Mouse (Mus musculus) lung, adult 2 months (tissue): ENCODE measurements around the gene Nrbp1. TPM values are rescaled to one million over a fixed set of nuclear protein-coding genes. Genes with fewer than 3 reads are reported as not detected.

Experiments
- DNase-seq: peaks from one replicate; pipeline ENCODE4 v3.0.0; 2022
- H3K4me1 ChIP-seq: fragments of 200-500 bp; 2 replicates; pipeline ENCODE4 v1.6.1; 2011; ENCODE audit warnings: low read length; ENCODE audit not compliant: control insufficient read depth, insufficient read depth
- H3K4me3 ChIP-seq: fragments of 200-500 bp; replicated peaks from 2 replicates; pipeline ENCODE3; 2011; ENCODE audit warnings: low read depth, mild to moderate bottlenecking, control low read depth, low read length; ENCODE audit errors: extremely low read depth
- CTCF ChIP-seq: fragments of 200-500 bp; IDR thresholded peaks from 2 replicates; pipeline ENCODE4 v1.5.1; 2011; ENCODE audit warnings: mild to moderate bottlenecking, low read length, control low read depth; ENCODE audit not compliant: insufficient read depth
- POLR2A ChIP-seq: fragments of 200-500 bp; IDR thresholded peaks from 2 replicates; pipeline ENCODE4 v1.6.1; 2011; ENCODE audit warnings: low read depth, mild to moderate bottlenecking, control low read depth, low read length, borderline replicate concordance; ENCODE audit errors: extremely low read depth
- WGBS: fragments of 180-500 bp; shearing (Covaris S2); methylation state at CpG from one replicate; pipeline ENCODE4 v1.1.7; 2018; 5-methylcytosine and 5-hydroxymethylcytosine counted together
- polyA plus RNA-seq: library from polyadenylated mRNA; depleted of rRNA; stranded (reverse); fragments of >200 nt; gene quantifications from 2 replicates; pipeline ENCODE4 v1.2.3, GENCODE M21; 2012; rRNA removed

Nrbp1 gene
- polyA plus RNA-seq = 170 and 188 TPM in 2 replicates

DNA sequence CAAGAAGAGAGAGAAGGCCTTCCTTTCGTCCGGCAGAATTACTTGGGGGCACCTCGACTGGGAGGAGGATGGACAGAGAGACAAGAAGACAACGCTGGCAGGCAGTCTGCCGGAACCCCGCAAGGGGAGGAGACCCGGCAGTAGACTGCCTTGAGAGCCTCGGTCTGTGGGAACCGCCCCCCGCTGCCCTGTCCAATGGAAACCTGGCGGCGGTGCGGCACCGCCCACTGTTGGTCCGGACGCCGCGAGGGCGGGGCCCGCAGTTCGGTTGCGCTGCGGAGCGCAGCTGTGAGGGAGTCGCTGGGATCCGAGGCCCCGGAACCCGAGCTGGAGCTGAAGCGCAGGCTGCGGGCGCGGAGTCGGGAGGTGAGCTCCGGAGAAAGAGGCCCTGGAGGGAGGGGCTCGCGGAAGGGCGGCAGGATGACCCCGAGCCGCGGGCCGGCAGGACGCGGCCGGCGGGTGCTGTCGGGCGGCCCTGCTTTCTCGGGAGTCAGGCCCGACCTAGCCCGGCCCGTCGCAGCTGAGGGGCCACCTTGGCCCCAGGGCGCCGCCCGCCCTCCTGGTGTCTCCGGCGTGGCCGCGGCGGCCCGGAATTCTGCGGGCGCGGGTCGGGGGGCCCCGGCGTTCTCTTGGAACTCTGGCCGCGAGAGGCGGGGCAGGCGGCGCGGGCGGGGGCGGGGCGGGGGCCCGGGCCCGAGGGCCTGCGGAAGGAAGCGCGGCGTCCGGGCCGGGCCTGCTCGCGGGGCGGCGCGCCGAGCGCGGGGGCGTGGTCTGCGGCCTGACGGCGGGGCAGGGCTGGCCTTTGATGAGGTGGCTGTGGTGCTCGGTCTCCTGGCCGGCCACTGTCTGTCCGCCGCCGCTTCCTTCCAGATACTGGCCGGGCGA, at the start of gene Nrbp1, which contains the start of gene Gm9970:
Nrbp1 (plus strand) TSS at position 228 of the 885 bp plus-strand sequence.
Gm9970 (minus strand) TSS at position 596 of the 885 bp plus-strand sequence.
- peak; percentile 92 for DNase-seq
- under 1% methylated on average over 89 of the region's 103 CpGs for WGBS
- TF ChIP-seq CTCF (no peak), POLR2A (peak; percentile 90)

GRCm38 (mm10) chr5:31192045-31192938, 48.4 kb upstream of the Nrbp1 start:
- no peak for TF ChIP-seq POLR2A
- TF ChIP-seq CTCF = no peak
- DNase-seq = no peak
- WGBS = 12% methylated on average over 42 of the region's 42 CpGs
- H3K4me1 ChIP-seq = peaks cover 7% of the 10 kb centered on the region
- H3K4me3 ChIP-seq = peak overlapping the region; percentile 99

More for the DNA sequence above, at the start of gene Nrbp1, which contains the start of gene Gm9970:
- H3K4me3 ChIP-seq = peak within 1 kb of the TSS; percentile 89
- H3K4me1 ChIP-seq = peaks cover 4% of the 10 kb centered on the region

DNA sequence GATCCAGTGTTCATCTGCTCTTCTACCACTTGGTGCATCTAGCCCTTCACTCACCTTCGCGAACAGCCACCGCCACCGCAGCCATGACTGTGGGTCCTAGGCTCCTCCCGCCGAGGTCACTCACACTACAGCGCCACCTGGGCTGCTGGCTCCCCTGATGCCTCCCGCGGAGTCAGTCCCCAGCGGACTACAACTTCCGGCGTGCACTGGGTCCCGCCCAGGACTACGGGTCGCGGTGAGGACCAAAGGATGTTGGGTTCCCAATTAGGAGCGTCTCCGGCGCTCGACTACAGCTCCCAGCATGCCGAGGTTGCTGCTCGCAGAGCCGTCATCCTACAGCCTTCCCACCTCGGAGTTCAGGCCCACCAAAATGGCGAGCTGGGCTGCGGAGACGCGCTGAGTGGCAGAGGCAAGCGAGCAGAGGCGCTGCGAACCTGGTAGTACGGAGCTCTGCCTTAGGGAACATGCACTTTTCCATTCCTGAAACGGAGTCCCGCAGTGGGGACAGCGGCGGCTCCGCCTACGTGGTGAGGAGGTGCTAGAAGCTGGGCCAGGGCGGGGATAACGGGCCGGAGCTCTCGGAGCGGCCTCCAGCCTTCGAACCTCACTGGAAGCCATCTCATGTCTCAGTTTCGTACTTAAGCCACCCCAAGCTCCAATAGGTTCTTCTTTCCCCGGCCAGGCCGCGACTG, 47.6 kb upstream of the Nrbp1 start, which contains the start of the genes Snx17 and Eif2b4:
Snx17 (plus strand) TSS at position 289 of the 692 bp plus-strand sequence.
Eif2b4 (minus strand) TSS at position 492 of the 692 bp plus-strand sequence.
- DNase-seq = peak; percentile 100
- TF ChIP-seq POLR2A (peak; percentile 85; the same call in 1 of the 2 replicates), CTCF (0 out of 2 replicates have a peak, but pooled peaks have one; percentile 11)
- Histone ChIP-seq H3K4me3 (peak within 1 kb of the TSS; percentile 99), H3K4me1 (peaks cover 7% of the 10 kb centered on the region)
- under 1% methylated on average over 48 of the region's 48 CpGs for WGBS

- no peak for TF ChIP-seq POLR2A
- TF ChIP-seq CTCF = no peak
- H3K4me1 ChIP-seq = peaks cover 7% of the 10 kb centered on the region
- DNase-seq = no peak
- WGBS = 7% methylated on average over 25 of the region's 25 CpGs
- peak overlapping the region; percentile 99 for H3K4me3 ChIP-seq
Measured at GRCm38 (mm10) chr5:31193631-31194281, 46.9 kb upstream of the Nrbp1 start.

GRCm38 (mm10) chr5:31194486-31195485, 45.9 kb upstream of the Nrbp1 start:
- H3K4me3 ChIP-seq = no peak overlapping the region
- no peak for DNase-seq
- no peak for TF ChIP-seq POLR2A
- TF ChIP-seq CTCF = no peak
- WGBS = 86% methylated on average over 16 of the region's 16 CpGs
- H3K4me1 ChIP-seq = peaks cover 7% of the 10 kb centered on the region

GRCm38 (mm10) chr5:31195671-31196070, 45.0 kb upstream of the Nrbp1 start:
- Histone ChIP-seq H3K4me3 (no peak overlapping the region), H3K4me1 (peaks cover 7% of the 10 kb centered on the region)
- 77% methylated on average over 4 of the region's 4 CpGs for WGBS
- DNase-seq = no peak
- TF ChIP-seq POLR2A (no peak), CTCF (no peak)

DNA sequence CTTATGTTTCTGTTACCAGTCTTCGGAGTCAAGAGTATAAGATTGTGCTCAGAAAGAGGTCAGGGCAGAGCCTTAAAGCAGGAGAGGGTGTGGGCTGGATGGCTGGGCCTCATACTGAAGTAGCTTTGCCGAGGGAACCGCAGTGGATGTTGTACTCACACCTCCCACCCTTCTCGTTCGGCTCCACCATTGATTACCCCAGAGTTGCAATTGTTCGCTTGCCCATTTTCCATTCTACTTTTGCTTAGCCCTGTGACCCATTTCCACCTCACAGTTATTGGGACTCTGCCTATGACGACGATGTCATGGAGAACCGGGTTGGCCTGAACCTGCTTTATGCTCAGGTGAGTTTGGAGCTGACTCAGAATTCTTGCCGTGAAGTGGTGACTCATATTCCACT, 44.5 kb upstream of the Nrbp1 start:
- H3K4me1 ChIP-seq = peaks cover 7% of the 10 kb centered on the region
- WGBS = 84% methylated on average over 10 of the region's 10 CpGs
- no peak for TF ChIP-seq CTCF
- no peak for TF ChIP-seq POLR2A

DNA sequence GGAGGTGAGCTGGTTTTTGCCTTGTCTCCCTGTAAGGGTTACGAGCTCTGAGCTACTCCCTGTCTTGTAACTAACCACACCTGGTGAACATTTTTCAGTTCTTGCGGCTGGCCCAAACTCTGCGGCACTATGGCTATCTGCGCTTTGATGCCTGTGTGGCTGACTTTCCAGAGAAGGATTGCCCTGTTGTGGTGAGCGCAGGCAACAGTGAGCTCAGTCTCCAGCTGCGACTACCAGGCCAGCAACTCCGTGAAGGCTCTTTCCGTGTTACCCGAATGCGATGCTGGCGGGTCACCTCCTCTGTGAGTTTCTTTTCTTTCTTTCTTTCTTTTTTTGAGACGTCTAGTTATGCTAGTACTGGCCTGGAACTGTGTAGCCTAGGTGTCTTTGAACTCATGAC, 43.6 kb upstream of the Nrbp1 start:
- no peak overlapping the region for H3K4me3 ChIP-seq
- WGBS = 93% methylated on average over 12 of the region's 12 CpGs
- TF ChIP-seq CTCF (no peak), POLR2A (peak; percentile 26; the same call in 1 of the 2 replicates)
- peaks cover 4% of the 10 kb centered on the region for H3K4me1 ChIP-seq
- DNase-seq = no peak

More for the DNA sequence above, 44.5 kb upstream of the Nrbp1 start:
- no peak overlapping the region for H3K4me3 ChIP-seq
- no peak for DNase-seq
